Mouse (Mus musculus) forebrain, embryonic 14.5 days (tissue): ENCODE measurements around the gene Gm17428. TPM values are rescaled to one million over a fixed set of nuclear protein-coding genes. Genes with fewer than 3 reads are reported as not detected.
"Not testable (repeated sequence)": the region's sequence is repeated elsewhere in the genome, so short reads cannot be mapped to it uniquely, and the experiment has no call there.

Experiments
- ATAC-seq: fragments of 200-750 bp; cut with Nextera tagmentation; 2 replicates; pipeline ENCODE4 v1.8.0; 2017; ENCODE audit warnings: mild to moderate bottlenecking, moderate library complexity
- DNase-seq: peaks from one replicate; pipeline ENCODE4 v3.0.0-alpha.2; 2015; ENCODE audit warnings: low spot score
- H3K27ac ChIP-seq: fragments of 300-500 bp; sonication (generic); 2 replicates; pipeline ENCODE4 v1.5.1; 2014; ENCODE audit warnings: low read depth, mild to moderate bottlenecking, control low read depth, low read length, moderate library complexity
- H3K27me3 ChIP-seq: fragments of 300-500 bp; sonication (generic); replicated peaks from 2 replicates; pipeline ENCODE4 v1.6.1; 2014; ENCODE audit warnings: low read length, control low read depth, mixed read lengths; ENCODE audit not compliant: control insufficient read depth, insufficient read depth
- H3K36me3 ChIP-seq: fragments of 300-500 bp; sonication (generic); 2 replicates; pipeline ENCODE4 v1.6.1; 2014; ENCODE audit warnings: low read length, control low read depth; ENCODE audit not compliant: control insufficient read depth, insufficient read depth
- H3K4me1 ChIP-seq: fragments of 300-500 bp; sonication (generic); 2 replicates; pipeline ENCODE4 v1.6.1; 2014; ENCODE audit warnings: antibody characterized with exemption, low read length, control low read depth; ENCODE audit not compliant: control insufficient read depth, insufficient read depth
- H3K4me2 ChIP-seq: fragments of 300-500 bp; sonication (generic); 2 replicates; pipeline ENCODE4 v1.6.1; 2014; ENCODE audit warnings: mild to moderate bottlenecking, control low read depth, low read length
- H3K4me3 ChIP-seq: fragments of 300-500 bp; sonication (generic); 2 replicates; pipeline ENCODE4 v1.5.1; 2014; ENCODE audit warnings: low read depth, low read length, control low read depth
- H3K9ac ChIP-seq: fragments of 300-500 bp; sonication (generic); 2 replicates; pipeline ENCODE4 v1.6.1; 2014; ENCODE audit warnings: mild to moderate bottlenecking, low read length, control low read depth, moderate library complexity
- H3K9me3 ChIP-seq: fragments of 300-500 bp; sonication (generic); replicated peaks from 2 replicates; pipeline ENCODE4 v1.6.1; 2016; ENCODE audit warnings: low read length, control low read depth, mixed read lengths; ENCODE audit not compliant: control insufficient read depth
- WGBS: fragments of 180-500 bp; shearing (Covaris S2); extraction: QIAGEN DNeasy Blood & Tissue Kit; methylation state at CpG from one replicate; pipeline ENCODE4 v1.1.7; 2014; 5-methylcytosine and 5-hydroxymethylcytosine counted together
- polyA plus RNA-seq: library from polyadenylated mRNA; unstranded; fragments of >200 nt; fragmentation: Nextera tagmentation; extraction: Ambion mirVana; gene quantifications from 2 replicates; pipeline ENCODE4 v1.2.1, GENCODE M21; 2014

Gm17428 gene
- polyA plus RNA-seq, 1 experiment from 2014 or later = not detected

GRCm38 (mm10) chr14:54967874-54968273 is 8.9 kb upstream of the Gm17428 start:
- Histone ChIP-seq H3K27me3 (no peaks in the 10 kb centered on the region), H3K36me3 (no peaks in the 10 kb centered on the region), H3K9me3 (no peaks in the 10 kb centered on the region), H3K27ac (no peak overlapping the region), H3K4me3 (no peak overlapping the region), H3K9ac (no peak overlapping the region), H3K4me1 (no peaks in the 10 kb centered on the region), H3K4me2 (no peak overlapping the region)
- DNase-seq = no peak
- no peak for ATAC-seq
- WGBS = 87% methylated on average over 3 of the region's 3 CpGs

DNA sequence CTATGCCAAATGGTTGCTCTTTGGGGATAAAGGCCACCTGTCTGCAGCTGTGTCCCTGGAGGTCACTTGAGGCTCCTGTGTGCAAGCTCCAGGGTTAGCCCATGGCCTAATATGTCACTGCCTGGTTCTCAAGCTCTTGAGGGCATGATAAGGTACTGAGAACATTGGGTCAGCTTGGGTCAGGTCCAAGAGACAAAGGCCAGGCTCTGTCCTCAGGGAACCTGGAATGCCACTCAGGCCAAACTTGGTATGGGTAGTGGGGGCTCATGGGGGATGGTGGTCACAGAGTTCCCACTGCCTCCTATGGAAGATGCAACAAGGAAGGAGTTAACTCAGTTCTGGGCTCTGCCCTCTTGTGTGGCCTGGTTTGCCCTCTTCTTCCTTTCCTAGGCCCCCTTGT is 8.4 kb upstream of the Gm17428 start:
- DNase-seq = no peak
- Histone ChIP-seq H3K27ac (no peak overlapping the region), H3K4me2 (no peak overlapping the region)

GRCm38 (mm10) chr14:54972786-54973185 is 3.9 kb upstream of the Gm17428 start:
- not testable (repeated sequence) for H3K4me1 ChIP-seq, H3K9ac ChIP-seq, H3K9me3 ChIP-seq, H3K27me3 ChIP-seq, H3K4me2 ChIP-seq, ATAC-seq, H3K36me3 ChIP-seq, DNase-seq, H3K4me3 ChIP-seq, H3K27ac ChIP-seq
- WGBS = 92% methylated on average over 7 of the region's 11 CpGs

More for the DNA sequence above, 8.4 kb upstream of the Gm17428 start:
- Histone ChIP-seq H3K4me3 (no peak overlapping the region), H3K9me3 (no peaks in the 10 kb centered on the region), H3K9ac (no peak overlapping the region), H3K36me3 (no peaks in the 10 kb centered on the region), H3K27me3 (no peaks in the 10 kb centered on the region), H3K4me1 (no peaks in the 10 kb centered on the region)
- no peak for ATAC-seq

GRCm38 (mm10) chr14:54974068-54974791 is 2.5 kb upstream of the Gm17428 start:
- H3K4me1 ChIP-seq = peaks cover 7% of the 10 kb centered on the region; the same call in 1 of the 2 replicates
- H3K9ac ChIP-seq = no peak overlapping the region
- H3K27me3 ChIP-seq = no peaks in the 10 kb centered on the region
- ATAC-seq = 0 out of 2 replicates have a peak, but pooled peaks have one; percentile 40
- H3K27ac ChIP-seq = peak overlapping the region; percentile 74
- no peak overlapping the region for H3K4me2 ChIP-seq
- H3K4me3 ChIP-seq = no peak overlapping the region
- no peaks in the 10 kb centered on the region for H3K9me3 ChIP-seq
- DNase-seq = peak; percentile 78
- no peaks in the 10 kb centered on the region for H3K36me3 ChIP-seq
- WGBS = 64% methylated on average over 6 of the region's 6 CpGs

- Histone ChIP-seq H3K27ac (no peak overlapping the region), H3K4me1 (peaks cover 7% of the 10 kb centered on the region; the same call in 1 of the 2 replicates), H3K27me3 (no peaks in the 10 kb centered on the region), H3K9ac (no peak overlapping the region), H3K4me3 (no peak overlapping the region), H3K9me3 (no peaks in the 10 kb centered on the region), H3K36me3 (no peaks in the 10 kb centered on the region), H3K4me2 (no peak overlapping the region)
- 93% methylated on average over 8 of the region's 8 CpGs for WGBS
- DNase-seq (no peak), ATAC-seq (no peak)
These were observed 1.9 kb downstream of the Gm17428 start for GRCm38 (mm10) chr14:54978664-54979063.

- Histone ChIP-seq H3K9ac (no peak overlapping the region), H3K4me2 (no peak overlapping the region), H3K4me1 (no peaks in the 10 kb centered on the region), H3K9me3 (no peaks in the 10 kb centered on the region), H3K27ac (no peak overlapping the region), H3K4me3 (no peak overlapping the region), H3K27me3 (no peaks in the 10 kb centered on the region), H3K36me3 (no peaks in the 10 kb centered on the region)
- 95% methylated on average over 7 of the region's 7 CpGs for WGBS
- DNase-seq (no peak), ATAC-seq (no peak)
These were observed 5.2 kb downstream of the Gm17428 start for GRCm38 (mm10) chr14:54981934-54982333.

DNA sequence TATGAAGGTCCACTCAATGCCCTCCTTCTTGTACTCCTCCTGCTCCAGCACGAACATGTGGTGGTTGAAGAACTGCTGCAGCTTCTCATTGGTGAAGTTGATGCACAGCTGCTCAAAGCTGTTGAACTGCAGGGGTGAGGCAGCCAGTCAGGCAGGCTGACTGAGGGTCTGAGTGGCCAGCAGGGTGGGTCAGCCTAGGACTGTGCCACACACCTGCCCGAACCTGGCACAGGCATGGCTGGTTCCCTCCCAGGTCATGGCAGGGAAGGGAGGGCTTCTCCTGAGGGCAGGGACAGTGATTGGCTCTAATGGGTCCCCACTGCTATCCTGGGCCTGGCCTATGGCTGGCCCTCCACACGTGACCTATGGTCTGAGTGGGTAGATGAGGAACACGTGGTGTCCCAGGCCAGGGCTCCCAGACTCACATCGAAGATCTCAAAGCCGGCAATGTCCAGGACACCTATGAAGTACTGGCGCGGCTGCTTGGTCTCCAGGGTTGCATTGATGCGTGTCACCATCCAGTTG is 11.7 kb downstream of the Gm17428 start:
- H3K4me3 ChIP-seq, H3K36me3 ChIP-seq, H3K27ac ChIP-seq, H3K27me3 ChIP-seq, H3K4me1 ChIP-seq, H3K9me3 ChIP-seq, ATAC-seq, DNase-seq, H3K4me2 ChIP-seq, H3K9ac ChIP-seq: not testable (repeated sequence)
- 95% methylated on average over 9 of the region's 9 CpGs for WGBS

GRCm38 (mm10) chr14:54988882-54989281 is 12.1 kb downstream of the Gm17428 start:
- Histone ChIP-seq H3K9ac (no peak overlapping the region), H3K27ac (no peak overlapping the region), H3K9me3 (no peaks in the 10 kb centered on the region), H3K27me3 (no peaks in the 10 kb centered on the region), H3K36me3 (no peaks in the 10 kb centered on the region), H3K4me3 (no peak overlapping the region), H3K4me1 (no peaks in the 10 kb centered on the region), H3K4me2 (no peak overlapping the region)
- DNase-seq (no peak), ATAC-seq (no peak)
- WGBS = 93% methylated on average over 13 of the region's 13 CpGs

GRCm38 (mm10) chr14:54989886-54990441 is 13.2 kb downstream of the Gm17428 start:
- Histone ChIP-seq H3K9ac (no peak overlapping the region), H3K9me3 (no peaks in the 10 kb centered on the region), H3K4me2 (no peak overlapping the region), H3K4me3 (no peak overlapping the region), H3K27ac (no peak overlapping the region), H3K27me3 (no peaks in the 10 kb centered on the region), H3K36me3 (no peaks in the 10 kb centered on the region), H3K4me1 (peaks cover 8% of the 10 kb centered on the region)
- ATAC-seq (no peak), DNase-seq (no peak)
- WGBS = 85% methylated on average over 8 of the region's 8 CpGs
